In genomic region chr6:92432146-92432545, GRCm38 (mm10) we compare ENCODE assay signal across 16 mouse cellular contexts.
"Had no signal": no experiment of that assay in that cellular context is flagged by ENCODE, and none has a peak within 500 bp of the region (broad histone marks: within the 10 kb centered on the region; RNA-seq: fewer than 3 reads in every experiment).

No protein-coding gene starts in this region.

- H3K4me1 ChIP-seq: midbrain, embryonic 12.5 days; neural tube, embryonic 15.5 days had no signal

- H3K4me2 ChIP-seq: lung, embryonic 15.5 days; midbrain, embryonic 12.5 days; neural tube, embryonic 13.5 days; neural tube, embryonic 15.5 days had no signal

- H3K9ac ChIP-seq: liver, postnatal 0 days; lung, embryonic 15.5 days; midbrain, embryonic 12.5 days; neural tube, embryonic 13.5 days; neural tube, embryonic 15.5 days had no signal

- H3K9me3 ChIP-seq: lung, embryonic 15.5 days; midbrain, embryonic 10.5 days; midbrain, embryonic 12.5 days; neural tube, embryonic 13.5 days; neural tube, embryonic 15.5 days had no signal

- DNase-seq: liver, postnatal 0 days; lung, adult 2 months; lung, postnatal 14 days; midbrain, embryonic 14.5 days; right cerebral cortex, postnatal 14 days; thymus, adult 18-20 months; thymus, postnatal 25 days; thymus, postnatal 4 days had no signal

- ATAC-seq: liver, postnatal 0 days; midbrain, embryonic 16.5 days had no signal

- H3K36me3 ChIP-seq: lung, embryonic 15.5 days; midbrain, embryonic 10.5 days; midbrain, embryonic 12.5 days; neural tube, embryonic 13.5 days; neural tube, embryonic 15.5 days had no signal

- H3K27me3 ChIP-seq: lung, embryonic 15.5 days; midbrain, embryonic 12.5 days; neural tube, embryonic 13.5 days; neural tube, embryonic 15.5 days had no signal

- H3K4me3 ChIP-seq: lung, embryonic 15.5 days; midbrain, embryonic 10.5 days; midbrain, embryonic 12.5 days; myocyte; neural tube, embryonic 13.5 days; neural tube, embryonic 15.5 days had no signal

- H3K27ac ChIP-seq: lung, embryonic 15.5 days; macrophage; midbrain, embryonic 10.5 days; midbrain, embryonic 12.5 days; neural tube, embryonic 13.5 days; neural tube, embryonic 15.5 days had no signal
